11 mouse cellular contexts compared by ENCODE assay signal in the genomic region with DNA sequence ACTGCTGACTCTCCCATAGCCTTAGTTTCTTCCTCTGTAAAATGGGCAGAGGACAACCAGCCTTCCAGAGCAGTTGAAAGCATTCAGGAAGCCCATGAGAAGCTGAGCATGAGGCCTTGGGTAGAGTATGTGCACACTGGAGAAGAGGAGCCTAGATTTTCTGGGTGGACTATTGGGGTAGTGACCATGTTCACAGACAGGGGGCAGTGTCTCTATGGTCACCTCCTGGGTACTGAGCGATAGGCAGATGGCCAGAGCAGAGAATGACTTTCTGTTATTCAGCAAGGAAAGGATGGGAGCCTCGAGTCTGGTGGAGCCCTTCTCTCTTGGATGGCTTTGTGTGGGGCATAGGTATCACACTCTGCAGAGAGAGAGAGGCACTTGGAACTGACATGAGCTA.
DNase-seq lines count a peak whose midpoint lies in the region; ATAC-seq and TF ChIP-seq lines count a peak whose summit lies in the region.
"Had no signal": no experiment of that assay in that cellular context is flagged by ENCODE, and none has a peak within 500 bp of the region (broad histone marks: within the 10 kb centered on the region; RNA-seq: fewer than 3 reads in every experiment).

No protein-coding gene starts in this region.

- DNase-seq in kidney, postnatal 0 days (ENCODE audit: low spot score): no peak
- DNase-seq in kidney, adult 11 months: no peak
- peak; percentile 41 for DNase-seq in thymus, postnatal 4 days
- DNase-seq in thymus, adult 18-20 months: no peak
- DNase-seq in stomach, postnatal 0 days (ENCODE audit: low spot score): peak; percentile 36
- no peak for DNase-seq in spleen, postnatal 36 days (ENCODE audit: low spot score in 2 of 2)
- DNase-seq in MN1 (ENCODE audit: low spot score): no peak
- DNase-seq: cerebellum, adult 9-10 months had no signal

- H3K9ac ChIP-seq in kidney, postnatal 0 days (ENCODE audit: low read depth, low read length): no peak overlapping the region
- no peak overlapping the region for H3K9ac ChIP-seq in stomach, postnatal 0 days (ENCODE audit: low read length)
- H3K9ac ChIP-seq: limb, embryonic 12.5 days had no signal

- 62% methylated on average over 2 of the region's 2 CpGs for WGBS in kidney, postnatal 0 days
- WGBS in stomach, postnatal 0 days: 68% methylated on average over 2 of the region's 2 CpGs

- no peak for TF ChIP-seq EP300 in stomach, postnatal 0 days (optimal IDR thresholded peaks at IDR 0.05)

- peak; percentile 53; the same call in 1 of the 2 replicates for TF ChIP-seq CTCF in kidney, postnatal 0 days (IDR thresholded peaks at IDR 0.05; ENCODE audit: low read depth)
- peak; percentile 62 for TF ChIP-seq CTCF in stomach, postnatal 0 days (IDR thresholded peaks at IDR 0.05; ENCODE audit: low read depth)

- no peak overlapping the region for H3K4me2 ChIP-seq in kidney, postnatal 0 days (ENCODE audit: low read length)
- no peak overlapping the region for H3K4me2 ChIP-seq in stomach, postnatal 0 days (replicated peaks; ENCODE audit: low read depth)
- H3K4me2 ChIP-seq: limb, embryonic 12.5 days had no signal

- no peaks in the 10 kb centered on the region for H3K27me3 ChIP-seq in kidney, postnatal 0 days (ENCODE audit: insufficient read depth, low read length)
- no peaks in the 10 kb centered on the region for H3K27me3 ChIP-seq in stomach, postnatal 0 days (ENCODE audit: control insufficient read depth, insufficient read depth, low read length)

- no peak for ATAC-seq in kidney, postnatal 0 days (replicated peaks; ENCODE audit: low FRiP score, low read depth)
- peak; percentile 71 for ATAC-seq in common myeloid progenitor, adult 5-6 weeks (replicated peaks; ENCODE audit: low read depth, poor library complexity, severe bottlenecking)
- peak; percentile 10; the same call in 1 of the 2 replicates for ATAC-seq in stomach, postnatal 0 days (ENCODE audit: low FRiP score, low TSS enrichment)
- ATAC-seq: inflammation-experienced regulatory T-cells, adult 6 months had no signal

- no peaks in the 10 kb centered on the region for H3K36me3 ChIP-seq in kidney, postnatal 0 days (ENCODE audit: insufficient read depth, low read length)
- no peaks in the 10 kb centered on the region for H3K36me3 ChIP-seq in stomach, postnatal 0 days (ENCODE audit: control insufficient read depth, insufficient read depth, low read length)
- H3K36me3 ChIP-seq: limb, embryonic 12.5 days had no signal

- H3K9me3 ChIP-seq in kidney, postnatal 0 days (replicated peaks; ENCODE audit: low read length): no peaks in the 10 kb centered on the region
- no peaks in the 10 kb centered on the region for H3K9me3 ChIP-seq in stomach, postnatal 0 days (ENCODE audit: control insufficient read depth, low read length)

- no peak overlapping the region for H3K27ac ChIP-seq in kidney, postnatal 0 days
- no peak overlapping the region for H3K27ac ChIP-seq in stomach, postnatal 0 days (replicated peaks)
- H3K27ac ChIP-seq: limb, embryonic 12.5 days had no signal

- H3K4me1 ChIP-seq in kidney, postnatal 0 days (replicated peaks; ENCODE audit: insufficient read depth, low read length): no peaks in the 10 kb centered on the region
- no peaks in the 10 kb centered on the region for H3K4me1 ChIP-seq in stomach, postnatal 0 days (replicated peaks; ENCODE audit: control insufficient read depth, insufficient read depth)

- no peak overlapping the region for H3K4me3 ChIP-seq in kidney, postnatal 0 days (replicated peaks; ENCODE audit: low read depth, low read length)
- no peak overlapping the region for H3K4me3 ChIP-seq in stomach, postnatal 0 days (ENCODE audit: low read depth, low read length)
- H3K4me3 ChIP-seq: limb, embryonic 12.5 days had no signal

Comparison
In these comparisons a context has a peak if more than half of its experiments do, and no peak if none do; other contexts are left out.
1. DNase-seq: peak in thymus, postnatal 4 days (single experiment) and stomach, postnatal 0 days (single experiment); none in kidney, postnatal 0 days (single experiment), kidney, adult 11 months (single experiment), thymus, adult 18-20 months (0 of 2), spleen, postnatal 36 days (0 of 2) and MN1 (single experiment).